Mouse (Mus musculus) CD4-positive, CD25-positive, alpha-beta regulatory T cell, adult 4 months (primary cell): ENCODE data around the gene Pds5b. TPM values are rescaled to one million over a fixed set of nuclear protein-coding genes. Genes with fewer than 3 reads are reported as not detected.
"Not testable (repeated sequence)": the region's sequence is repeated elsewhere in the genome, so short reads cannot be mapped to it uniquely, and the experiment has no call there.

Source experiments
- ATAC-seq: one replicate; pipeline ENCODE4 v1.8.0; 2017
- polyA plus RNA-seq, 2 experiments: library from polyadenylated mRNA; unstranded; fragments of 100-300 nt; shearing (Covaris generic); gene quantifications; one replicate each; pipeline ENCODE4 v1.2.1; 2017

The Pds5b gene
- polyA plus RNA-seq, 2 experiments from 2014 or later, result 19.9 to 23.1 TPM

DNA sequence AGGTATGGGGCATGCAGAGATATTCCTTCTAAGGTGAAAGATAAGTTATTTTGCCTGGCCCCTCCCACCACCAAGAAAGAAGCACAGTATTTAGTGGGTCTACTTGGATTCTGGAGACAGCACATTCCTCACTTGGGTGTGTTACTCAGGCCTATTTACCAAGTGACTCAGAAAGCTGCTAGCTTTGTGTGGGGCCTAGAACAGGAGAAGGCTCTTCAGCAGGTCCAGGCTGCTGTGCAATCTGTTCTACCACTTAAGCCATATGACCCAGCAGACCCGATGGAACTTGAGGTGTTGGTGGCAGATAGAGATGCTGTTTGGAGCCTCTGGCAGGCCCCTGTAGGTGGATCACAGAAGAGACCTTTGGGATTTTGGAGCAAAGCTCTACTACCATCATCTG is 33.1 kb downstream of the Pds5b start:
- ATAC-seq, result not testable (repeated sequence)

DNA sequence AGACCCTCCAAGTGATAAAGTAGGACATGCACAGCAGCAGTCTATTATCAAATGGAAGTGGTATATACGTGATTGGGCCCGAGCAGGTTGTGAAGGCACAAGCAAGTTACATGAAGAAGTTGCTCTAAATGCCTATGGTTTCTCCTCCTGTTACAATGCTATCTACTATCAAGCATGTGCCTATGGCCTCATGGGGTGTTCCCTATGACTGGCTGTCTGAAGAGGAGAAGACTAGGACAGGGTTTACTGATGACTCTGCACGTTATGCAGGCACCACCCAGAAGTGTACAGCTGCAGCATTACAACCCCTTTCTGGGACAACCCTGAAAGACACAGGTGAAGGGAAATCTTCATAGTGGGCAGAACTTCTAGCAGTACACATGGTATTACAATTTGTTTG is 33.6 kb downstream of the Pds5b start:
- ATAC-seq, result not testable (repeated sequence)

DNA sequence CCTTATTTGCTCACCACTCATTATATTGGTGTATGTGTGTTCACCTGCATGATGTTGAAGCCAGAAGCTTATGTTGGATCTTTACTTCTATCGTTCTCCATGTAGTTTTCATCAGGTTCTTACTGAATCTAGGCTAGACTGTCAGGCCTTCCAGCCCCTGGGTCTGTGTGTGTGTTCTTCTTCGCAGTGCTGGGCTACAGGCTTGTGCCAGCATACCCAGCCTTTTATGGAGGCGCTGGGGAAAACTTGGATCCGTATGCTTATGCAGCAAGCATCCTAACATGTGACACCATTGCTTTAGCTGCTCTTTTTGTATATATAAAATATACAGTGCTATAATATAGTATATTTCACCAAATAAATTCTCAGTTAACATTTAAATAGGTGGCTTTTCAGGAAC is 38.0 kb downstream of the Pds5b start:
- ATAC-seq, result no peak

DNA sequence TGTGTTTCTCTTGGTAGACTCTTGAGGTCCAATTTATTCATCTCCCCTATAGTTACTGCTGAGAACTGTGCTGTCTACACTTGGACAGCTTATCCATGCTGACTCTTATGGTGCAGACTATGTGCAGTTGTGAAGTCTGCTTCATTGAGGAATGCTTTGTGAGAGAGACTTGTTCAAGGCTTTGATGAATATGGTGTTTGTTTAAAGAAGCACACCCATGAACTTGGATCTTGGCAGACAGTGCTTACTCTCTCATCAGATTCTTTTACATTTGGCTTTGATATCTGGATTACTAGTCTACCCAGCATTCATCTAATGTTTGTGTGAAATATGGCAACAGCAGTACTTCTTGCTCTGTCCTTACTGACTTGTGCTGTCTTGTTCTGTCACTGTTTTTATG is 39.9 kb downstream of the Pds5b start:
- no peak for ATAC-seq

DNA sequence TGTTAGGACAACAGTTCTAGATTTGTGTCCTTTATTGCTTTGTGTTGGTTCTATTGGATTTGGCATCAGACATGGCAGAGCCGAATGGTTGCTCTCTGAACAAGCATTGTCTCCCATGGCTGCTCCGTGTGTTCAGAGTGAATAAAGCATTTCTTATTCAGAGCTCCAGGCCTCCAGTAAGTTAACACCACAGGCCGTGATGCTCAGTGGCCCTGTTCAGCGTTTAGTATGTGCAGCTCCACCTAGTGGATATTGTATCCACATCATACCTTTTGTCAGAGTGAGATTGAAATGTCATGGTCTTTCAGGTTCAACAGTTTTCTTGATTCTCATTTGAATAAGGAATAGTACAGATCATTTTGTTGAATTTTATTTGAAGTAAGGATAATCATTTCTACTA is 44.2 kb downstream of the Pds5b start:
- ATAC-seq, result peak; percentile 86

DNA sequence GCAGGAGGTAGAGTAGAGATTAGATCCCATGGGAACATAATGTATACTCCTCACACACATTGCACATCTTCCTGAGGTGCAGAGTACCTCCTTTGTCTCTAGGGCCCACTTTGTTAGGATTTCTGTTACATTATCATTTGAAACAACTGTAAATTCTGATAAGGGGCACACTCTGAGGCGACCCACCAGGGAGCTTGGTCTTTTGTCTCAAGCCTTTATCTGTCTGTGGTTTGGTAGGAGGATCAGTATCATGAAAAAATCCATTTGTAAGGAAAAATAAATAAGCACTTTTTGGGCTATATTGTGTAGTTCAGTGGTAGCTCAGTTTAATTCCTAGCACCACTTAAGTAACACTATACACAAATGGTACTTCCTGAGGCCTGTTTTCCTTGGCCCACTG is 51.1 kb downstream of the Pds5b start:
- ATAC-seq, result no peak

DNA sequence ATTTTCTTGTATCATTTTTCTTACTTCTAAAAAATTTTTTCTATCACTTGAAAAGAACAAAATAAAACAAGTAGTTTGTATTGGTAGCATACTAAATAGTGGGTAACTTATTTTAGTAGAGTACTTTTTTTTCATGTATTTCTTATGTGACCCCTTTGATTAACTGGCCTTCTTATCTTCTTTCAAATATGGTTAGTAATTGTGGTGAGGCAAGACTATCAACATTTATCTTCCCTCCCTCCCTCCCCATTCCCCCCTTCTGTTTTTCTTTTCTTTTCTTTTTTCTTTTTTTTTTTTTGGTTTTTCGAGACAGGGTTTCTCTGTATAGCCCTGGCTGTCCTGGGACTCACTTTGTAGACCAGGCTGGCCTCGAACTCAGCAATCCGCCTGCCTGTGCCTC is 63.5 kb downstream of the Pds5b start:
- not testable (repeated sequence) for ATAC-seq

DNA sequence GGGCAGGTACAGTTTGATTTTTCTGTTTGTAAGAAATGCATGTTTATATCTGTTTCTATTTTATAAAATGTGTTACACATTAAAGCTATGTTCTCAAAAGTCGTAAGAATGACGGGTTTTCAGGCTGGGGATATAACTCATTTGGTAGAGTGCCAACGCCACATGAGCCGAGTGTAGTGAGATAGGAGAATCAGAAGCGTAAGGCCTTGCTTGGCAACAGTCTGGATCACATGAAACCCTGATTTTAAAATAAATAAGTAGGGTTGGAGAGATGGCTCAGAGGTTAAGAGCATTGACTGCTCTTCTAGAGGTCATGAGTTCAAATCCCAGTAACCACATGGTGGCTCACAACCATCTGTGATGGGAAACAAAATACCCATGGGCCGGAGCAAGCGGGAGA is 65.8 kb downstream of the Pds5b start:
- ATAC-seq, result no peak

DNA sequence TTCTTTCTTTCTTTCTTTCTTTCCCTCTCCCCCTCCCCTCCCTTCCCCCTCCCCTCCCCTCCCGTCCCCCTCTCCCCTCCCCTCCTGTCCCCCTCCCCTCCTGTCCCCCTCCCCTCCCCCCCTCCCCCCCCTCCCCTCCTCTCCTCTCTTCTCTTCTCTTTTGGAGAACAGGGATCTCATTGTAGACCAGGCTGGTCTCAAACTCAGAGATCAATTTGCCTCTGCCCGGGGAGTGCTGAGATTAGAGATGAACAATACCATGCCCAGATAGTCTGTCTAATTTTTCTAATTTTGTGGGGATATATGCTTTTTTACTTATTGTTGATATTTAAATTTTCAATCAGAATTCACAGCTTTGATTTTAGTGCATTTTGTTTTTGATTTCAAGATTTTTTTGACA is 67.1 kb downstream of the Pds5b start:
- ATAC-seq, result no peak

DNA sequence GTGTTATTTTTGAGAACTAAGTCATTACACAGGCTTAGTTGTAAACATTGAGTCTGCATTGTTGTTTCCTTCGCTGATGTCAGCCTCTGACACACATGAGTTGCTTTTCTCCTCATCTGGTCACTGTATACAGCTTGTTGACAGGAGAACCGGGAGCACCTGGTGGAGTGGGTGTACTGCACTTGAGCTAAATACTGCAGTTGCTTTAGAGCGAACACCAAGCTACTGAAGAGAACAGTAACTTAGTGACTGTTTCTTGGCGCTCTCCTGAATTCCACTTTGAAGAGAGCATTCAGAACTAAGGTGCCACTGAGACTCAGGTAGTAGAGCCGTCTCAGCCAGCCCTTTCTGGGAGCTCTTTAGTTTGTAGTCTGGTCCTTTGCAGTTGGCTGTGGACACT is 83.1 kb downstream of the Pds5b start:
- no peak for ATAC-seq

DNA sequence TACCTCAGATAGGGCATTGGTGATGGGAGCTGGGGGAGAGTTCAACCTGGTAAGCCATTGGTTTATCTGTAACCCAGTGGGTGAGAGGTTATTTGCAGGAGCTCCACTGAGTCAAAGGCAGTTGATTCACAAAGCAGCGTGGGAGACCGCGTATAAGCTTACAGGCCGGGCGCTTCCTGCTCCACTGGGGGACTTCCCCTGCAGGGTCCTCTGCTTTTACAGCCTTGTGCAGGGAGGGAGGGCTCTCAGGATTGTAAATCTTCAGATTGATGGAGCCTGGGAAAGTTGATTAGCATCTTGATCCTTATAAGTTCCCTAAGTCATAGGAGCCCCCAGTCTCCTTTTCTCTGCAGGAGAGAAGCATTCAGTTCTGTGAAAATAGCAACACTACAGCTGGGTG is 98.9 kb downstream of the Pds5b start:
- peak; percentile 93 for ATAC-seq

DNA sequence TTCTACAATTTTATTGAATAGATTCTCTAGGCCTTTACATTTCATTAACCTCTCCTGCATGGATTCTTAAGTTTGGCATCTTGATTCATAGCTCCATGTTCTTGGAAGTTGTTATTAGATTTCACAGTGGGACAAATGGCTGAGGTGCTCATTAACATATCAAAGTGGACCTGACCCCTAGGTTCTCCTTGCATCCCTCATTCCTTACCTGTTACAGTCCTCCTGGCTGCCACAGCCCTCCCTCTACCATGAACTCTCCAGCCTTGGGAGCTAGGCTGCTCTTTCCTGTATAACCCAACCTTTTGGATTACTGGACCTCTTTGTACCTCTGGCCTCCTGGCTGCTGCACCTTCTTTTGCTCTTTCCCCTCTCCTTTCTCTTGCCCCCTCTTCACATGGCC is 99.5 kb downstream of the Pds5b start:
- no peak for ATAC-seq

DNA sequence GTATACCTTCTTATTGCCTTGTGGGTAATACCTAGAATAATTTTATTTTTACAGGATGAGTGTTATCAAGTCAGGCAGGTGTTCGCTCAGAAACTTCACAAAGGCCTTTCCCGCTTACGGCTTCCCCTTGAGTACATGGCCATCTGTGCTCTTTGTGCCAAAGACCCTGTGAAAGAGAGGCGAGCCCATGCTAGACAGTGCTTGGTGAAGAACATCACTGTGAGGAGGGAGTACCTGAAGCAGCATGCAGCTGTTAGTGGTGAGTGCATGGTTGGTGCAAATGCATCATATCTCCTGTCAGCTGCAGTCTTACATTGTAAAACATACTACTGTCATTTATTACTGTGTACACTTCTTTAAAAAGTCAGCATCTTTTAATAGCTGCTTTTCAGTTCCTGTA is 114.7 kb downstream of the Pds5b start:
- no peak for ATAC-seq

DNA sequence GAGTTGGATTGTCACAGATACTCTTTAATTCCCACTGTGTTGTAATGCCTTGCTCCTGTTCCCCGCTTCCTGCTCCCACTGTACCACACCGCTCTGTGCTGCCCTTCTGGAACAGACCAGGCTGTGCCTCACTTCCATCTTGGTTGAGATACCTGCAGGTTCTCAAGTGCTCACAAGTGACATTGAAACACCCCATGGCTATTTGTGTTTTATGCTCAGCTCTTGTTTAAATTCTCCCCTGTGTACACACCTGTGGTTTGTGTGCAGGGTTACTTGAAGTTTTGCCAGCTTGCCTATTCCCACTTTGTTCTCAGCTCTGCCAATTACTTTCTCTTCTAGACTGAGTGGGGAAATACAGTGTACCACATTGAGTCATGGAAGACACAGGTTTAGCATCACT is 115.5 kb downstream of the Pds5b start:
- ATAC-seq, result no peak

DNA sequence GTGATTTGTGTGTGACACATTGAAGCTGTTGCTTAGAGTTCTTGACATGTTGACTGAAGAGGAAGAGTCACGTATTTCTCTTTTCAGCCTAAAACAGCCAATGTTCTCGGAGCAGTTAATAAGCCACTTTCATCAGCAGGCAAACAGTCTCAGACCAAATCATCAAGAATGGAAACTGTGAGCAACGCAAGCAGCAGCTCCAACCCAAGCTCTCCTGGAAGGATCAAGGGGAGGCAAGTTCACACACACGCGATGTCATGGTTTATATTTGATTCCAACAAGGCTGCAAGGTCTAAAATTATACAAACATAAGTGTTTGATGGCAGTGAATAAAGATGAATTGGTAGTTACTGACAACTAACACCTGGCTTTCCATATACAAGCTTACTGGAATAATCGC is 120.6 kb downstream of the Pds5b start:
- ATAC-seq, result no peak

DNA sequence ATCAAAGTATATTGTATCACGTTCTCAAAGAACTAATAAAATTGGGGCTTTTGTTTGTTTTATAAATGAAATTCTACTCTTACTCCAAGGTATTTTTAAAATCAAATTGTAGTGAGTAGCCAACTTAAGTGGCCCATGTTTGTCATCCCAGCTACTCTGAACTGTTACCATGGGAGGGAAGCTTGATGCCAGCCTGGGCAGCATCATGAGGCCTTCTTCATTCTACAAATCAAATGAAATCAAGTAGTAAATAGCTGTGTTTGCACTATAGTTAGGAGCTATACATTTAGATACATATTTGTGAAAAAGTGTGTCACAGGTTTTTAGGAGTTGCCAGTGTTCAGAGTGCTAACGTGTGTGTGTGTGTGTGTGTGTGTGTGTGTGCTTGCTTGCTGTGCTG is 126.5 kb downstream of the Pds5b start:
- no peak for ATAC-seq

DNA sequence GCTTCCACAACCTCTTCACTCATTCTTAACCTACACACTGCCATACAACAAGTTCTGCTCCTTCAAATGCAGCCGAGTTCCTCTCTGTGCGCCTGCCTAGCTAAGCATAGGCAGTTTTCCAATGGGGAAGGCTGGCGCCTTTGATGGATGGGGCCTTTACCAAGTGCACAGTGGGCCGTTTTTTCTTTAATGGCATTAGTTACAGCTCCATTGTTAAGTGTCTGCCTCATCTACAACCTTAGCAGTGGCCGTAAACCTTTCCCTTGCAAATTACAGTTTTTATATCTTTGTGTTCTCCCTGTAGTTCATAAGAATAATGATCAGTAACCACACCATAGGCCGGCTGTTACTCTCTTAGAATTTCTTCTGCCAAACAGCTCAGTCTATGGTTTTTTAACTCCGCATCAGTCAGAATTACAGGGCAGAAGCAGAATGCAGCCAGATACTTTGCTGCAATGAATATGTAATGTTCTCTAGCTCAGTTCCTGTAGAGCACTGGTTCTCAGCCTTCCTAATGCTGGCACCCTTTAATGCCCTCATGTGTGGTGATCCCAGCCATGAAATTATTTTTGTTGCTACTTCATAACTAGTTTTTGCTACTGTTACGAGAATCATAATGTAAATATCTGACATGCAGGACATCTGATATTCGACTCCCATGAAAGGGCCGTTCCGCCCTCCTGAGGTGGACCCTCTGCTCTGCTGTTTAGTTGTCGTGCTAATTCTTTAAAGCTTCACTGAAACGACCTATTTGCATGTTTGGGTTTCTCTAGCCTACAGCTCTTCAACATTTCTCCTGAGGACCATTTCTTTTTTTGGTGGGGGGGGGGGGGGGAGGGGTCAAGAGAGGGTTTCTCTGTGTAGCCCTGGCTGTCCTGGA is 140.8 kb downstream of the Pds5b start:
- no peak for ATAC-seq

DNA sequence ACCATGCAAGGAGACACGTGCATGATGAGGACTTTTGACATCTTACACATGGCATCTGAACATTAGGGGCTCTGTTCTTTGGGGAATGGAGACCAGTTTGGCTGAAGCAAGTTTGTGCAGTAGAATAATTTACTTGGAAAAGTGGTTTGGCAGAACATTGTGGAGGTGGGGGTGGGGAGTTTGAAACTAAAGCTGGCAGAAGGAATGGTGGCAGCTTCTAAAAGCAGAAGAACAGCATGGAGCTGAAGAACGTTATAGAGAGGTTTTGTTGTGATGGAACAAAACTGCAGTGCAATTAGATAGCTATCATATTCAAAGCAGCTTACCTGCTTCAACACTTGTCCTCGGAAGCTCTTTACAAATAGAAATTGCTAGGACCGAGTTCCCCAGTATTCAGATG is 141.9 kb downstream of the Pds5b start:
- no peak for ATAC-seq

DNA sequence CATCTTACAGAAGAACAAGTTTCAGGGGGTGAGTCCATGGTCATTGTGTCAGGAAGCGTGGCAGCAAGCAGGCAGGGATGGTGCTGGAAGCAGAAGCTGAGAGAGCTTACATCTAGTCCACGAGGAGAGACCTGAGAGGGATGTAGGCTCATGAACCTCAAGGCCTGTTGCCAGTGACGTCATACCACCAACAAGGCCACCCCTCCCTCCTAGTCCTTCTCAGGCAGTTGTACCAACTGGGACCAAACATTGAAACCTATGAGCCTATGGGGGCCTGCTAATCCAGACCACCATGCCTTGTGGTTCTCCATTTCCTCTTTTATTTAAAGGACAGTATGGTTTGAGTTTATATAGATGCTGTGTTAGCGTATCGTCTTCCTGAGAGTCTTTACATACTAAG is 143.2 kb downstream of the Pds5b start:
- no peak for ATAC-seq

DNA sequence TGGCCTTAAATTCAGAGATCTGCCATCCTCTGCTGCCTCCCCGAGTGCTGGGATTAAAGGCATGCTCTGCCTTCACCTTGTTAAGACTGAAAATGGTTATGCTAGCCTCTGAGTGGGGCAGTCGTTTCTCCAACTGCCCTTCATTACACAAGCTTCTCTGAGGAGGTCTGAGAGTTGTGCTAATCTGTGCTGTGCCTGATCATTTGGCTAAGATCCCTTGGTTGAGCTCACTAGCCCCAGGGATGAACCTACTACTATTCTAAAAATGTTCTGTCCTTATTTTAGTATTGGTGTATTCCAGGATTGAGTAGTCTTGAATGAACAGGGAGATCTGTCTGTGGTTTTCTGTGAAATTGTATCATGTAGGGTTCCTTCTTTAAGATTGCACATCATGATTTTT is 144.5 kb downstream of the Pds5b start:
- no peak for ATAC-seq

DNA sequence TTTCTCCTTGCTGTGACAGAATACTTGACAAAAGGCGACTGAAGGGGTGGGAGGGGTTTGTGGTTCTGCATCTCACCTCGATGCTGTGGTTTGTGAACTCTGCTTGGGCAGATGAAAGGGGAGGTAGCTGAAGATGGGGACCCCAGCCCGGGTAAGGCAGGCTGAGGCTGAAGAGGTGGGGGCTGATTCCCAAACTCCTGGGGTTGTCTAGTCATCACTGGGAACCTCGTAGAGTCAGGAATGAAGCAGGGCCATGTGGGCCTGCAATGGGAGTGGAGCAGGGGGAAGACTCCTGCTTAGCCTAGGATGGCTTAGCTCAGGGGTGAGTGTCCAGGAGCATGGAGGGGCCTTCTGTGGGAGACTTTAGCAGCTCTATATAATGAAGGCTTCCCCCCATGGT is 145.3 kb downstream of the Pds5b start:
- no peak for ATAC-seq

DNA sequence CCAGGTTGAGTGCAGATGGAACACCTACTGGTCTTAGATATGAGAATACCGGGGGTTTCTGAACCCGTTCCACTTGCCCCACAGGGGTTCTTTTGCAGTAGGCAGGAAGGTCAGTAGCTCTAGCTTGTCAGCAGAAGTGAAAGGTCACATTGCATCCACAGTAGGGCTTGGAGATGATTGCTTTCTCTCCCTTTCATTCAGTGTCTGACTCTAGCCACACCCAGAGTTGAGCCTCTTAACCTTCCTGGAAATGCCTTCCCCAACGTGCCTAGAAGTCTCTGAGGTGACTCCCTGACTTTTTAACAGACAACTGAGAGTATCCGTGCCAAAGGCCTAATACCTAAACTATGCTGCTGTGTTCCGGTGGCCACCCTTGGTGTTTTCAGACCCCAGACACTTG is 146.0 kb downstream of the Pds5b start:
- ATAC-seq, result no peak

DNA sequence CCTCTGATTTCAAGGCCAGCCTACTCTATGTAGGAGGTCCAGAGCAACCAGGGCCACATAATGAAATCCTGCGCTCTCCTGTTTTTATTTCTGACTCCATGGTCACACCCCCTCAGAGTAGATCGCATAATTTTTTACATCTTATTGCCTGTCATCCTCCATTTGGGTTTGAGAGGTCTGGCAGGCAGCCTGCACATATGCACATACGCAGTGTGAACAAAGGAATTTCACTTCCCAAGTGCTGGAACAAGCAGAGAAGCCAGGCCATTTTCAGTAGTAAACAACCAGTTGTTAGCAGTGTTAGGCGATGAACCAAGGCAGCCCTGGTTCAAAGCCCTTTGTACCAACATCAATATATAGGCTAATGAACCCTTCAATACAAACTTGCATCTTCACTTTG is 147.6 kb downstream of the Pds5b start:
- no peak for ATAC-seq

DNA sequence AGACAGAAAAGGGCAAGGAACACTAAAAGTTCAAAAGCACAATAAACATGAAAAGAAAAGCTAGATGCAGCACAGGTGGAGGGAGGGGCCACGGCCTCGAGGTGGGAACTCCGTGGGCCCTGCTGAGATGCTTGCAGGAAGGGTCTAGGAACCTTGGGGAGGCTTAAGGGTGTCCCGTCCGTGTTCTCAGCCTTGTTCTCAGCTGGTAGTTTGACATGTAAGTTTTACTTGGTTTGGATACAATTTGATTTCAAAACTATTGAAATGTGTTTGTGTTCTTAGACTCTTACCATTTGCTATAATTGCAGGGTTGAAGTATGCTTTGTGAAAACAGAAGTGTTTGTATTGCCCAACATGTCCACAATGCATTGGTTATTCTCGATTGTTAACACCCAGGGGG is 149.2 kb downstream of the Pds5b start:
- no peak for ATAC-seq

DNA sequence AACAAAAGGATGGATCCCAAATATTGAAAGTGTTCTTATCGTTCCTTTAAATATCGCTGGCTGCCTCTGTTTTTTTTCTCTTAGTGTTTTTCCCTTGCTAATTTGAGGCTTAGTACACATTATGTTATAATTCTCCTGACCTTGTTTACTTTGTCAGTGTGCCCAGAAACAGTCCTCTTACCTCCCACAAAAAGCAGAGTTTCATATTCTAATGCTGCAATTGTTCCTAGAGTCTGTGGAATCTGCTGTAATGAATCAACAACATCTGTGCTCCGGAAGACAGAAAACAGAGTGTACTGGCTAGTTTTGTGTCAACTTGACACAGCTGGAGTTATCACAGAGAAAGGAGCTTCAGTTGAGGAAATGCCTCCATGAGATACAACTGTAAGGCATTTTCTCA is 149.8 kb downstream of the Pds5b start:
- ATAC-seq, result no peak
